Mouse (Mus musculus) intestine, embryonic 14.5 days (tissue): ENCODE data around the gene Rdh9. TPM values are rescaled to one million over a fixed set of nuclear protein-coding genes. Genes with fewer than 3 reads are reported as not detected.
"Not testable (repeated sequence)": the region's sequence is repeated elsewhere in the genome, so short reads cannot be mapped to it uniquely, and the experiment has no call there.

Experiments
- ATAC-seq: fragments of 200-750 bp; cut with Nextera tagmentation; replicated peaks from 2 replicates; pipeline ENCODE4 v1.8.0; 2017; ENCODE audit warnings: low read depth, moderate number of reproducible peaks, moderate TSS enrichment, moderate library complexity; ENCODE audit not compliant: low FRiP score, low TSS enrichment
- DNase-seq: peaks from one replicate; pipeline ENCODE4 v3.0.0-alpha.2; 2018; ENCODE audit warnings: low spot score
- H3K27ac ChIP-seq: fragments of 300-500 bp; sonication (generic); 2 replicates; pipeline ENCODE4 v1.5.1; 2014; ENCODE audit warnings: low read depth, mild to moderate bottlenecking, control low read depth
- H3K27me3 ChIP-seq: fragments of 300-500 bp; sonication (generic); replicated peaks from 2 replicates; pipeline ENCODE4 v1.6.1; 2014; ENCODE audit warnings: low read length, control low read depth; ENCODE audit not compliant: control insufficient read depth, insufficient read depth
- H3K36me3 ChIP-seq: fragments of 300-500 bp; sonication (generic); 2 replicates; pipeline ENCODE4 v1.6.1; 2014; ENCODE audit warnings: low read length, control low read depth; ENCODE audit not compliant: control insufficient read depth, insufficient read depth
- H3K4me1 ChIP-seq: fragments of 300-500 bp; sonication (generic); replicated peaks from 2 replicates; pipeline ENCODE4 v1.6.1; 2014; ENCODE audit warnings: low read length, control low read depth, mixed read lengths; ENCODE audit not compliant: control insufficient read depth, insufficient read depth
- H3K4me2 ChIP-seq: fragments of 300-500 bp; sonication (generic); 2 replicates; pipeline ENCODE4 v1.6.1; 2014; ENCODE audit warnings: low read length
- H3K4me3 ChIP-seq: fragments of 300-500 bp; sonication (generic); 2 replicates; pipeline ENCODE4 v1.5.1; 2014; ENCODE audit warnings: low read depth, low read length, control low read depth, mixed read lengths
- H3K9ac ChIP-seq: fragments of 300-500 bp; sonication (generic); 2 replicates; pipeline ENCODE4 v1.6.1; 2014; ENCODE audit warnings: mild to moderate bottlenecking, low read length
- H3K9me3 ChIP-seq: fragments of 300-500 bp; sonication (generic); 2 replicates; pipeline ENCODE4 v1.6.1; 2016; ENCODE audit warnings: low read length, control low read depth; ENCODE audit not compliant: control insufficient read depth
- whole genome bisulfite sequencing: fragments of 180-500 bp; shearing (Covaris S2); extraction: QIAGEN DNeasy Blood & Tissue Kit; methylation state at CpG from one replicate; pipeline ENCODE4 v1.1.7; 2014; 5-methylcytosine and 5-hydroxymethylcytosine counted together
- polyA plus RNA-seq: library from polyadenylated mRNA; unstranded; fragments of >200 nt; fragmentation: Nextera tagmentation; extraction: Ambion mirVana; gene quantifications from 2 replicates; pipeline ENCODE4 v1.2.1, GENCODE M21; 2014

Rdh9 gene
- polyA plus RNA-seq, 1 experiment from 2014 or later, result 0.07 TPM

GRCm38 (mm10) chr10:127817268-127817910, 41.2 kb downstream of the Rdh9 start:
- H3K4me2 ChIP-seq, ATAC-seq, H3K4me3 ChIP-seq, H3K9ac ChIP-seq, DNase-seq, H3K36me3 ChIP-seq, H3K9me3 ChIP-seq, H3K27ac ChIP-seq, H3K27me3 ChIP-seq, H3K4me1 ChIP-seq: not testable (repeated sequence)
- WGBS, result 68% methylated on average over 4 of the region's 4 CpGs

- H3K4me2 ChIP-seq, H3K4me3 ChIP-seq, H3K9me3 ChIP-seq, ATAC-seq, H3K9ac ChIP-seq, H3K27me3 ChIP-seq, DNase-seq, H3K36me3 ChIP-seq, H3K4me1 ChIP-seq, H3K27ac ChIP-seq: not testable (repeated sequence)
- WGBS, result 85% methylated on average over 2 of the region's 2 CpGs
Measured at GRCm38 (mm10) chr10:127821806-127822205, 45.6 kb downstream of the Rdh9 start.

GRCm38 (mm10) chr10:127825386-127825785, 49.2 kb downstream of the Rdh9 start:
- no peak overlapping the region for H3K4me2 ChIP-seq
- no peak overlapping the region for H3K4me3 ChIP-seq
- DNase-seq (no peak), ATAC-seq (no peak)
- no peaks in the 10 kb centered on the region for H3K4me1 ChIP-seq
- no peaks in the 10 kb centered on the region for H3K9me3 ChIP-seq
- H3K27me3 ChIP-seq, result no peaks in the 10 kb centered on the region
- H3K27ac ChIP-seq, result no peak overlapping the region
- no peak overlapping the region for H3K9ac ChIP-seq
- WGBS, result 84% methylated on average over 6 of the region's 6 CpGs
- no peaks in the 10 kb centered on the region for H3K36me3 ChIP-seq

GRCm38 (mm10) chr10:127829121-127829520, 52.9 kb downstream of the Rdh9 start:
- Histone ChIP-seq H3K4me2 (no peak overlapping the region), H3K36me3 (no peaks in the 10 kb centered on the region), H3K4me3 (no peak overlapping the region), H3K27me3 (no peaks in the 10 kb centered on the region), H3K4me1 (no peaks in the 10 kb centered on the region), H3K9me3 (no peaks in the 10 kb centered on the region), H3K27ac (no peak overlapping the region), H3K9ac (no peak overlapping the region)
- WGBS, result 74% methylated on average over 3 of the region's 3 CpGs
- no peak for DNase-seq
- no peak for ATAC-seq

- 96% methylated on average over 1 of the region's 1 CpGs for WGBS
- H3K27me3 ChIP-seq, ATAC-seq, H3K4me2 ChIP-seq, H3K9me3 ChIP-seq, H3K9ac ChIP-seq, H3K4me3 ChIP-seq, H3K36me3 ChIP-seq, H3K27ac ChIP-seq, H3K4me1 ChIP-seq, DNase-seq: not testable (repeated sequence)
Measured at GRCm38 (mm10) chr10:127834186-127834585, 58.0 kb downstream of the Rdh9 start.

- 79% methylated on average over 5 of the region's 5 CpGs for WGBS
- no peak overlapping the region for H3K27ac ChIP-seq
- H3K27me3 ChIP-seq, result no peaks in the 10 kb centered on the region
- no peak overlapping the region for H3K4me2 ChIP-seq
- no peak for DNase-seq
- no peak overlapping the region for H3K9ac ChIP-seq
- no peaks in the 10 kb centered on the region for H3K9me3 ChIP-seq
- H3K4me1 ChIP-seq, result no peaks in the 10 kb centered on the region
- no peak overlapping the region for H3K4me3 ChIP-seq
- no peaks in the 10 kb centered on the region for H3K36me3 ChIP-seq
- ATAC-seq, result no peak
Measured at GRCm38 (mm10) chr10:127835292-127835691, 59.1 kb downstream of the Rdh9 start.

GRCm38 (mm10) chr10:127837793-127838192, 61.6 kb downstream of the Rdh9 start:
- H3K27ac ChIP-seq, H3K9me3 ChIP-seq, H3K36me3 ChIP-seq, H3K4me1 ChIP-seq, H3K4me3 ChIP-seq, ATAC-seq, H3K4me2 ChIP-seq, H3K27me3 ChIP-seq, DNase-seq, H3K9ac ChIP-seq: not testable (repeated sequence)
- 91% methylated on average over 5 of the region's 5 CpGs for WGBS

- H3K4me2 ChIP-seq, result no peak overlapping the region
- H3K27ac ChIP-seq, result no peak overlapping the region
- no peaks in the 10 kb centered on the region for H3K27me3 ChIP-seq
- no peak overlapping the region for H3K4me3 ChIP-seq
- H3K9me3 ChIP-seq, result no peaks in the 10 kb centered on the region
- H3K9ac ChIP-seq, result no peak overlapping the region
- DNase-seq (no peak), ATAC-seq (no peak)
- no peaks in the 10 kb centered on the region for H3K36me3 ChIP-seq
- WGBS, result 88% methylated on average over 2 of the region's 2 CpGs
- no peaks in the 10 kb centered on the region for H3K4me1 ChIP-seq
Measured at GRCm38 (mm10) chr10:127838539-127838938, 62.4 kb downstream of the Rdh9 start.

GRCm38 (mm10) chr10:127840776-127841175, 64.6 kb downstream of the Rdh9 start:
- H3K9me3 ChIP-seq, result no peaks in the 10 kb centered on the region
- DNase-seq (no peak), ATAC-seq (no peak)
- H3K4me3 ChIP-seq, result no peak overlapping the region
- H3K27ac ChIP-seq, result no peak overlapping the region
- no peaks in the 10 kb centered on the region for H3K4me1 ChIP-seq
- H3K4me2 ChIP-seq, result no peak overlapping the region
- H3K36me3 ChIP-seq, result no peaks in the 10 kb centered on the region
- H3K27me3 ChIP-seq, result no peaks in the 10 kb centered on the region
- no peak overlapping the region for H3K9ac ChIP-seq
- 84% methylated on average over 2 of the region's 2 CpGs for WGBS
